Mouse (Mus musculus) cerebral cortex, adult 2 months (tissue): ENCODE measurements around the gene Mcat.

Source experiments
- WGBS: fragments of 180-500 bp; shearing (Covaris S2); methylation state at CpG from one replicate; pipeline ENCODE4 v1.1.7; 2018; 5-methylcytosine and 5-hydroxymethylcytosine counted together

Mcat gene

DNA sequence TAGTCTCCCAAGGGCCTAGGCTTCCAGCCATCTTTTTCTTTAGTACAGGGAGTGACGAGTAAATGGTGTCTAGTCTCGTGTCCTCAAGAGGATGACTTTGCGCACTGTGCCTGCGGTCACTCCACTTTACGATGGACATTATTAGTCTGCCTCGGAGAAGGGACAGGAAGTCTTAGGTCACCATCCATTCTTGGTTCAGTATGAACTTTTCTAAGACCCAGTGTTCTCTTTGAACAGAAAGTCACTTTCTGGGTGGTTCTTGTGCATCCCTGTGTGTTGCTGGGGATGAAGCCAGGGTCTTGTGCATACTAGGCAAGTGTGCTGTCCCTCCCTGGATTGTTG lies 27.7 kb downstream of the Mcat start:
- WGBS = 73% methylated on average over 6 of the region's 6 CpGs

DNA sequence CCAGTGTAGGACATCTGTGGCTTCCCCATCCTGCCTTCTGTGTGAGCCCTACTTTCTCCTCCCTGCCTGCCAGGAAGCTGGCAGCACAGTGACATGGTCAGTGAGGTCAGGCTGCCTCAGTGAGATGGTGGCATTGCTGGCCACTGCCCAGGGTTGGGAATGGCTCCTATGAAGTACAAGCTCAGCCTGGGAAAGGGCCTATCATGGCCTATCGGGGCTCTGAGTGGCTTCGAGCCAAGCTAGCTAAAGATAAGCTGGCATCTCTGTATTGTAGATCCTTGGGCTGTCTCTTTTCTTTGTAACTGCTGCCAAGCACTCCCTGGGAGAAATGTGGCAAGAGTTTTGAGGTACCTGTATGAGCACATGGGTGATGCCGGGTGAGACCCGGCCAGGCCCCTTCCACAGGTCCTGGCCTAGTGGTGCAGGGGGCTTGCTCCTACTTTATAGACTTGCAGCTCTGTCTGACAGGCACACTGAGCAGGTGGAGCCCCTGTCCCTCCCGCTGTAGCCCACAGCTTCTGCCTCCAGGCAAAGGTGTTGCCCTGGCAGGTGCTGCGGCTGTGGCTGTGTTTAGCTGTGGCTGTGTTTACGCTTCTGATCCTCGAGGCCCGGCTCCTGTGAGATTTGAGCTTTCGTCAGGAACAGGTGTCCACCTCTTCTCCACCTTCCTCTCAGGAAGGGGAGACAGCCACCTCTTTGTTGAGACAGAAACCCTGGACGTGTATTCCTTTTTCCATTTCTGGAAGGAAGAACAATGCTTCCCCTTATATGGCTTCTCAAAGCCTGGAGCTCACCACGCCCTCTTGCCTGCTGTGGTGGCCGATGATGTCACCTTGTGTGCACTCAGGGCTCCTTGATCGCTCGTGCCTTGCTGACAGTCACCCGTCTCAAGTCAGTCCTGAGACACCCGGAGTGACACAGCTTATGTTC lies 28.4 kb downstream of the Mcat start:
- 68% methylated on average over 17 of the region's 17 CpGs for WGBS

DNA sequence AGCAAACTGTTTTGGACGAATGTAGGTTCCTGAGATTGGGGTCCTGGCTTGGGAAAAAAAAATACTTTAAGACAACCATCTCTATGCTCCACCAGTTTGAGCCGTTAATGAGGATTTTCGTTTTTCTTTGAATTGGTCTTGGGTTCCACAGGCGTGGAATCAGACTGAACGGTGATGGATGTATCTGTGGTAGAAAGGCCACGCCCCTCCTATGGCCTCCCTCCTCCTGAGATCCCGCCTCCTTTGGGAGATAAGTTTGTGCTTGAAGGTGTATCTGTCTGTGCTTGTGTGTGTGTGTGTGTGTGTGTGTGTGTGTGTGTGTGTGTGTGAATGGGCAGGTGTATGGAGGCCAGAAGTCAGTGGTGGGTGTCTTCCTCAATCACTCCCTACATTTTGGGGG lies 31.0 kb downstream of the Mcat start:
- WGBS = 83% methylated on average over 7 of the region's 7 CpGs

DNA sequence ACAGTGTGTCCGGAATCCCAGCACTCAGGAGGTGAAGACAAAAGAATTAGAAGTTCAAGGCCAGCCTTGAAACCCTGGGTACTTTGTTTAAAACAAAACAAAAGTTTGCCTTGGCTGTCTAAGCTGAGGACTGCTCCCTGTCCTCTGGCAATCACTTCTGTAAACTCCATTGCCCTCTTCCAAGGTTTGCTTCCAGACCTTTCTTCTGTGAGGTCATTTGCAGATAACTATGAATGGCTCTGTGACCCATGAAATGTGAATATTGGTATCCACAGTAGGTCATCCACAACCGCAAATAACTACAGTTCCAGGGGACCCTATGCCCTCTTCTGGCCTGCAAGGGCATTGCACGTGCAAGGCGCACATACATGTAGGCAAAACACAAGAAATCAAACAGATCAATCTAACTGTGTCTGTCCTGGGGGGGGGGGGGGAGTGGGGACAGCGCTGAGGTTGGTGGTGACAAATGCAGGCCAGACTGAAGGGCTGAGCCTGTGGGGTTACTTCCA lies 31.6 kb downstream of the Mcat start:
- 92% methylated on average over 4 of the region's 5 CpGs for WGBS

DNA sequence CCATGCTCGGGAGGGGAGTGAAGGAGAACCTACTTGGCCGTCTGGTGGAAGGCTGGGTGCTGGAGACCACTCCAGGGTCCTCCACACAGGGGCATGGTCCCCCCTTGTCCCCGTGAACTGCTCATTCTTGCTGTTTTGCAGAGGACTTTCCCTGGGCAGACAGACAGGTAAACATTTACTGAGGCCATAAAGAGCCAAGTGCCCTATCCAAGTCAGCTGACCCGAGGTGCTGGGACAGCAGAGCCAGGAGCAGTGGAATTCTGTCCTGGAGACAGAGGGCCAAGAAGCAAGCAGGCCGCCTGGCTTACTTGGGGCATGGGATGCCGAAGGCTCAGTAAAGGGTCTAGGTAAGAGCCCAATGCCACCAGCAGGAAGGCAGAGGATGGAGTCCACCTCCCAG lies 32.9 kb downstream of the Mcat start:
- WGBS = 90% methylated on average over 6 of the region's 6 CpGs

DNA sequence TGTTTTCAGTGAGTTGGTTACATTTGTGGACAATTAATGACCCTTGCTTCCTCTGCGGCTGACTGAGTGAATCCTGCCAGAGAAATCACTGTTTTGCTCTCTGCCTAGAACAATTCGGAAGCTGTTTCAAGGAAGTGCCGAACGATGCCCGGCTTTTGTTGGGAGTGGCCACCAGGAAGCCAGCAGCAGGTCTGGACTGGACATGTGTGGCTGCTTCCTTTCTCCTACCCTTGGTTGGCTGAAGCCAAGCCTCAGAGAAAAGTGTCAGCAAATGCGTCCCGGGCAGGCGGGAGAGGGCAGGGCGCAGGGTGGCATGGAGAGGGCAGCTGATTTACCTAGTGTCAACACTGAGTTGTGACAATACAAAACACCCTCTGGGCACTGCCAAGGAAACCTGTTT lies 33.4 kb downstream of the Mcat start:
- 74% methylated on average over 9 of the region's 9 CpGs for WGBS

DNA sequence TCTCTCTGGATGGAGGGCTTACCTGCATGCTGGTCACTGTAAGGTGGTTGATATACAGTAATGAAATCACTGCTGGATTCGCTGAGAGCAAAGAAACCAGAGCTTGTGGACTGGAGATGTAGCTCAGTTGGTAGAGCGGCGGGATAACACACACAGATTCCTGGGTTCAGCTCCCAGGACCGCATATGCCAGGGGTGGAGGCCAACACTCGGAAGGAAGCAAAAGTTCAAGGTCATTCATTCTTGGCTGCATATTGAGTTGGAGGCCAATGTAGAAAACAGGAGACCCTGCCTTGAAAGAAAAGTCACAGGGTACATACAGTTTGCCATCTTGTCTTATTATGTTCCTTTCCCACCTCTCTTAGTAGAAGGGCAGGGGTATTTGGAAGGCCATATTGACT lies 33.8 kb downstream of the Mcat start:
- 82% methylated on average over 5 of the region's 5 CpGs for WGBS

DNA sequence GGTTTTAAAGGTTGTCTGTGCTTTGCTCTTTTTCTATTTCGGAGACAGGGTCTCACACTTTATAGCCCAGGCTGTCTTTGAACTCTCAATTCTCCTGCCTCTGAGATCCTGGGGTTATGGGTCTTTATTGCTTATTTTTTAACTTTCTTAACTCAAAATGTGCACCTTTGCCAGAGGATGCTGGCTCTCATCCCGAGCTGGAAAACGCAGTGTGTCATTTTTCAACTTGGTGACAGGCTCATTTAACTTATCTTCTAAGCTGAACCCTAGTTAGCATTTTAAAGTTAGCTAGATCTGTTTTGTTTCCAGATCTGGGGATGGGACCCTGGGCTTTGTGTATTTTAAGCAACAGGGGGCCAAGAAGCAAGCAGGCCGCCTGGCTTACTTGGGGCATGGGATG lies 34.7 kb downstream of the Mcat start:
- 94% methylated on average over 4 of the region's 4 CpGs for WGBS

DNA sequence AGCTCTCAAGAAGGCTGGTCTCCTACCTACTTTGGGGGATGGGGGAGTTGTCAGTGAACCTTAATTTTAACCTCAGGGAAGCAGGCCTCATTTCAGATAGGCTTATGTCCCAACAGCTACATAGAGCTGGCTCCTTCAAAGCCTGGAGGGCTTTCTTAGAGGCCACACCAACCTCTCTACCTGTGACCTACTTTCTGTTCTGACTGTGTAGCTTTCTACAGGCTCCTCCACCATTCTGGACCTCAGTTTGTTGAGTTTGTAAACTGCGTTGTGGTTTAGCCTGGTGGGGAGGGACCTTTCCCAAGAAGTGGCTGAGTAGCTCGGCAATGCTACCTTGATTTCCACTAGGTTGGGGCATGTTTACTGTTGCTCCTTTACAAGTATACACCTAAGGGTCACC lies 35.8 kb downstream of the Mcat start:
- WGBS = 93% methylated on average over 2 of the region's 2 CpGs

DNA sequence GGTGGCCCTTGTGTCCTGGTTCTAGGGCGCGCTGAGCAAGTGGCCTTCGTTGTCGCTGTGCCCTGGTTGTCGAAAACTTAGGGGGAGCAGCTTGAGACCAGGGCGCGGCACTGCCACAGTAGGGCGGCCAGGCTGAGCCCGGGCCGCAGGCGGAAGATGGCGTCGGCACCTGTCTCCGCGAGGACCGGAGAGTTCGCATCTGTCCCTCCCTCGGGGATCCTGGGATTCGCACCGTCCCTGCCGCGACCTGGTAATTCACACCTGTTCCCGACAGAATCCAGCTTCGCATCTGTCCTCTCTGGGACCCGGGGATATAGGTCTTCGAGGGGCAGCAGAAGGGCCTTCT lies 36.5 kb downstream of the Mcat start:
- WGBS = 9% methylated on average over 26 of the region's 26 CpGs

DNA sequence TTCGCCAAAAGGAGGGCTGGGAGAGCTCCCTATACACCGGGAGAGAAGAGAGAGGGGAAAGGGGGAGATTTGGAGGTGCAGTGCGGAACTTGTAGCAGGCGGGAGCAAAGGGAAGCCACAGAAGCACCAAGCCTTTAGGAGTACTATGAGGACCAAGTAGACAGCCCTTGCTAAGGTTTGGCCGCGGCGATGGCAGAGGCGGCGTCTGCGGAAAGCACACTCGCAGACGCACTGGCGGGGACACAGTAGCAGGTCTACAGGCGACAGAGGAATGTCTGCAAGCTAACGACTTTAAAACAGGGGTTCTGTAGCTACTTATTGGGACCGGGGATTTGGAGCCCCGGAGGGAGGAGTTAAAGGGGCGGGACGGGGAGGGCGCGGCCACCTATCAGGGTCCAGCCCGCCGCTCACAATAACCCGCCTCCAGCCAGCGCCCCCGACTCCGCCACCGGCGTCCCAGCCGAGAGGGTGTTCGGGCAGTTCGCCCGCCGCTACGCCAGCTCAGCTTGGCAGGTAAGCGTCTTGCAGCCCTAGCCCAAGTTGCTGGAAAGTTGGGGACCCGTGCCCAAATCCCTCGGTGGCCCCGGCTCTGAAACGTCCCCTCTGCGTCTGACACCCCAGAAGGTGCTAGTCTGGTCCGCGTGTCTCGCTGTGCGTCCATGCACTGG lies 37.0 kb downstream of the Mcat start, which contains the start of gene Bik:
Bik (plus strand) TSS at position 439 of the 668 bp plus-strand sequence.
- WGBS = under 1% methylated on average over 45 of the region's 45 CpGs

DNA sequence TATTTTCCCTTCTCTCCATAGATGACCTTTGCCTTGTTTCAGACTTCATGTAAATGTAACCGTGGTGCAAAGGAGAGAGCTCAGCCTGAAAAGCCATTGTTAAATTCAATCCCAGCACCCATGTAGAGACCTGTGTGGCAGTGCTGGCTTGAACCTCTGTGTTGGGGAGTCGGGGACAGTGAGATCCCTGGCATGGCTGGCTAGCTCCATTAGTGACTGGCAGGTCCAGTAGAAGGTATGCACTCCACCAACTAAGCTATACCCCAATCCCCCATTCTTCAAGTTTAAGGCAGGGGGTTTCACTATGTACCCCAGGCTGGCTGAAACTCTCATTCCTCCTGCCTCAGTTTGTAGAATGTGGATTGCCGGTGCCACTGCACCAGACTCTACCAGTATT lies 39.3 kb downstream of the Mcat start:
- 93% methylated on average over 3 of the region's 3 CpGs for WGBS

DNA sequence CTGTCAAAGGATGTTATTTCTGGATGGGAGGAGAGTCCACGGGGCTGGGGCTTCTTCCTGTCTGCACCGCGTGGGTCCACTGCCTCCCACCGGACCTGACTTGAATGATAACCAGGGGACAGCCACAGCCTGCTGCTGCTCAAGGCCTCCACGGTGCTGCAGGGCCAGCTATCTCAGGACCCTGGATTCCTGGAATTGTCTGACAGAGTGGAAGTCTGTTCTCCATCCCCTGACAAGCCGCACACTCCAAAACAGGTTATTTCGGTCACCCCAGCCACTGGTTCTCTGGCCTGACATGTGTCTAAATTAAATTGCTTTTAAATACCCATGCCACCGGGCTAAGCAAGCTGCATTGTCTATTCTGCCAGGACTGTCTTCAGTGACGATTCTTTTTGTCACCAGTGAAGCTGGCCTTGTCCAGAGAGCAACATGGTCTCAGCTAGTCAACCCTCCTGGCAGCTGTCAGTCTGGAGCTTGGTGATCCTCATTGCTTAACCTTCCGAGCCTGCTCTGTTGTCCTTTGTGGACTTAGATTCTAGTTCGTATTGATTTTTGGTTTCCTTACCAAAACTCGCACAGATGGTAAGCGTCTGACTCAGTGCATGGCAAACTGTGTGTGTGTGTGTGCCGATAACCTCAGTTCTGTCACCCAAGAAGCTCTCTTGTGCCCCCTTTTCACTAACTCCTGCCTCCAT lies 39.8 kb downstream of the Mcat start:
- WGBS = 81% methylated on average over 14 of the region's 14 CpGs

DNA sequence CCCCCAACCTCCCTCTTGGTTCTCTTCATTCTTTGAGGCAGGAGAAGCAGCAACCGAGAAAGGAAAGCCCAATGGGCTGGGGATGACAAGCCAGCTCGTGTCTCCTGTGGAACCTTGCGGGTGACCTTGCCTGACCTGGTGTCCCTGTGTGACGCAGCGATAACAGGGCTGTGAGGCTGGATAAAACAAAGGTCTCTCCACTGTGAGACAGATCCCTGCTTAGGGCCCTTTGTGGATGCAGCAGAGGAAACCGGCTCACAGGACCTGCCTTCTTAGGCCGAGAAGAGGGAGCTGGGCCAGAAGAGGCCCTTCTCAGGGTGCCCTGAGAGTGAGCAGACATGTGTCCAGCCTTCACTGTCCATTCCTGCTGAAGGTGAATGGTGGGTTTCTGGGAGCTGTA lies 40.4 kb downstream of the Mcat start:
- WGBS = 76% methylated on average over 7 of the region's 7 CpGs

DNA sequence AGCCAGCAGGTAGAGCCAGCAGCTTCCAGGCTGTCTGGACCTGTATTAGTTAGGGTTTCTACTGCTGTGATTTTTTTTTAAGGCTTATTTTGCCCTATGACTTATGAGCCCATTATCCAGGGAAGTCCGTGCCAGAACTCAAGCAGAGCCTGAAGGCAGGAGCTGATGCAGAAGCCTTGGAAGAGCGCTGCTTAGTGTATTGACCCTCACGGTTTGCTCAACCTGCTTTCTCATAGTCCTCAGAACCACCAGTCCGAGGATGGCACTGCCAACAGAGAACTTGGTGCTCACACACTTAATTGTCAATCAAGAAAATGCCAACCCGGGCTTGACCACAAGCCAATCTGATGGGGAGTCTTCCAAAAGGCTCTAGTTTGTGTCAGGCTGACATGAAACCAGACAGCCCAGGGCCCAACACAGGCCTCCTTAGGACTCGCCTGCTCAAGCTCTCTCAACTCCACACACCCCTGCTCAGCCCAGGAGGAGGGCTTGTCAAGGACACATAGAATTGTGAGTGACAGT lies 42.7 kb downstream of the Mcat start:
- WGBS = 89% methylated on average over 6 of the region's 6 CpGs

DNA sequence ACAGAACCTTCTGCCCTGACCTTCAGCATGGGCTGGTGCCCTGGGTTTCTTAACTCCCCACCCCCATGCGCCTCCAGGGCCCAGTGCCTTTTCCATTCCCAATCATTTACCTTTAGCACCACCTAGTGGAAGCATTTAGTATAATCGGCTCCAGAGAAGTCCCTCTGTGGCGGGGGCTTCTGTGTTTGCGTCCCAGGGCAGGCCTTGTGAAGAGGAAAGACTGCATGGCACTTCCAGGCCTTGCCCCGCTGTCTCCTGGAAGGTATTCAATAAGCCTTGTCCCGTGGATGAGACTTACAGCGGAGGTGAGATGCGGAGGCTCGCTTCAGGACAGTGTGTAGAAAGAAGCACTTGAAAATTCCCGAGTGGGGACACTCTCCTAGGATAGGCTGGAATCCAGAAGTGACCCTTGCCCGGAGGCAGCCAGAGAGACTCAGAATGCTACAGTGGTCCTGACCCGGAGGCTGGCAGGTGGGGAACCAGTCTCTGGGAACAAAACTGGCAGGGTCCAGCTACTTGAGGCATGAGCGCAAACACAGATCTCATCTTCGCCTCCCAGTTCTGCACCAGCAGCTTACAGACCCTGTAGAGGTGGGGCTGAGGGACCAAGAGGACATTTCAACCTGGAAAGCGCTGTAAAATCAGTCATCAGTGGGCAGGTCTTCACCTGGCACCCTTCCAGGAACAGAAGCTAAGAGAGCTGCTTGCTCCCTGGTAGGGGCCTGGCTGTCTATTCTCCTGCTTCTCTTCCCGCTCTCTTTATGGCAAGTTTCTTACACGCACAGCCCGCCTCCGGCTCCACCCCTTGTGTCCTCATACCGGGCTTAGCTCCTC lies 45.2 kb downstream of the Mcat start:
- WGBS = 35% methylated on average over 20 of the region's 20 CpGs

DNA sequence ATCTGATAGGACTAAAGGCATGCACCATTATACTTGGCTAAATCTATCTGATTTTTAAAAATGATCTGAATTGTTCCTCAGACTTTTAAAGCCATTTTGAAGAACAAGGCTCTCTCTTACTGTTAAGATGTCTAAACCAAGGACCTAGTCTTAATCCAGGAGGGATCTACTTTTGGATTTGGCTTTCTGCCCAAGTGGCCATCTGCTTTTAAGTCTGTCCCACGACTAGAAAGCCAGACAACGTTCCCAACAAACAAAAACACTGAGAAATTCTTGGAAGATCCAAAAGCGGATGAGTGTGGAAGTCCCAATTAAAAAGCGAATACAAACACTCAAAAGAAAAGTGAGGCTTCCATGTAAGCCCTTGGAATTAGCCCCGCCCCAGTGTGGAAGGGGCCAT lies 48.6 kb downstream of the Mcat start:
- WGBS = 40% methylated on average over 5 of the region's 5 CpGs

DNA sequence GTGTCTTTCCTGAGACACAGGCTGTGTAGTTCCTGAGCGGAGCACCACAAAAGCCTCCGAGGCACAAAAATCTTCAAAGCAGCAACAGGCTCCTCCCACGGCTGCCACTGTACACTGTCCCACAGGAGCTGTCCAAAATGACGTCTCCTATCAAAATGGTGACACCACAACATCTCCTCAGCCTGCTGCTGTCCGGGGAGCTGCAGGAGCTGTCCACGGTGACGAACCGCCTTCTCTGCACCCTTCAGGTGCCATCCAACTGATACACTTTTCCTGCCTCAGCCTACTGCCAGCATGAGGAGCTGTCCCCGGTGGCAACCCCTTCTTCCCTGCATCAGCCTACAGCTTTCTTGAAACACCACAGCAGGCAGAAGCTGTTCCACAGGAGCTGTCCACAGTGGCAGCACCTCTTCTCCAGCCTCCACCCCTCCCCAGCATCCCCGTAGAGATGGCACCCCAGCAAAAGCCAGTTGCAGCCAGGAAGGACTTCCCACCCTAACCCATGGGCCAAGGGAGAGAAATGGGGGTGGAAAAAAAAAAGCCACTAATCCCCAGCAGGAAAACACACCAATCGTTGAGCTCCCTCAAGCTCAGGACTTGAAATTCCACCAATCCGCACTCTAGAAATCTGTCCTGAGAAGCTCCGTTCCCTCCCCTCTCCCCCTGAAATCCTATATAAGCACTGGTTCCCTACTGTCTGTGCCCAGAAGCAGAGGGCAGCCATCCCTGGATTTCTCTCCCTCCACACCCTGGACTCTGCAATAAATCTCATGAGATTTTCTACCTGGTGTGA lies 50.9 kb downstream of the Mcat start:
- WGBS = 81% methylated on average over 13 of the region's 13 CpGs

DNA sequence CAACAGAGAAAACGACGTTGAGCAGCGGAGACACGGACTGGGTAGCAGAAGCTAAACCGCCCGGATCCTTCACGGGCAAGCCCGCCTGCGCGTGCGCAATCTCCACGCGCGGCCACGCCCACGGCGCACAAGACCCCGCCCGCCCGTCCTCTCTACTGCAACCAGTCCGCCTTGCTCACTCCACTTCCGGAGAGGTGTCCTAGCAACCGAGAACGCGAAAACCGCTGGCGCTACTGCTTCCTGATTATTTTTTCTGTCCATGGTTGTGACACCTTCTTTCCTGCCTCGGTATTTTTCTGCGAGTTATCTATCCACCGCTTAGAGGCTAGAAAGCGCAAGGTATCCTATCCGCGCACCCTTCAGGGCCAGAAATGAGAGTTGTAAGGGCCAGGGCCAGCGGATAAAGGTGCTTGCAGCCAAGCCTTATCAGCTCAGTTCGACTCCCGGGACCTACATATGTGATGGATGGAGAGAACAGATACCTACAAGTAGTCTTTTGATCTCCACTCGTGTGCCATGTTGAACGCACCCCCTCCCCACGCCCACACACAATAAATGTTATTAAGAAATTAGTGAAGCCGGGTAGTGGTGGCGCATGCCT lies 52.7 kb downstream of the Mcat start, which contains the start of gene Ttll1:
Ttll1 (minus strand) TSS at position 89 of the 601 bp plus-strand sequence.
- 11% methylated on average over 41 of the region's 41 CpGs for WGBS
